Mouse (Mus musculus): Measurements from ENCODE around the gene Ppp2r3c.
"Not testable (repeated sequence)": the region's sequence is repeated elsewhere in the genome, so short reads cannot be mapped to it uniquely, and the experiment has no call there.

Gene Ppp2r3c

GRCm38 (mm10) chr12:55302485-55303441 lies at the start of gene Ppp2r3c:
Ppp2r3c (minus strand) TSS chr12:55302998.
- peak; percentile 88 for DNase-seq (ENCODE audit: low spot score)

DNA sequence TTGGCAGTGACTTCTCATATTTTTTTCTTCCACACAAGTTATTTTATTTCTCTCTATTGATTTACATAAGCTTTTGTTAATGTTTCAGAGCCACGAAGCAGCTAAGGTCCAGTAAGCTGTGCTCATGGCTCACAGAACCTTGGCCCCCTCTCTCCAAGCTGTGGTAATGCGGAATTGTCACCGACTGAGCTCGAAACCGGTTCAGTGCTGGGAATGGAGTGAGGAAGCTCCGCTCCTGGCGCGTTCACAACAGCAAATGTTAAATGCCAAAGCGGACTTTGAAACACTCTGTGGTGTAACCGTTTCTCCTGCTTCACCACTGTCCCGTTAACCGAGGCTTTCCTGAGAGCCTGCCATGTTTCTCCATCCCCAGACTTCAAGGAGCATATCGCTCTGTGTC lies 41.8 kb upstream of the Ppp2r3c start:
- DNase-seq (ENCODE audit: low spot score), result no peak

DNA sequence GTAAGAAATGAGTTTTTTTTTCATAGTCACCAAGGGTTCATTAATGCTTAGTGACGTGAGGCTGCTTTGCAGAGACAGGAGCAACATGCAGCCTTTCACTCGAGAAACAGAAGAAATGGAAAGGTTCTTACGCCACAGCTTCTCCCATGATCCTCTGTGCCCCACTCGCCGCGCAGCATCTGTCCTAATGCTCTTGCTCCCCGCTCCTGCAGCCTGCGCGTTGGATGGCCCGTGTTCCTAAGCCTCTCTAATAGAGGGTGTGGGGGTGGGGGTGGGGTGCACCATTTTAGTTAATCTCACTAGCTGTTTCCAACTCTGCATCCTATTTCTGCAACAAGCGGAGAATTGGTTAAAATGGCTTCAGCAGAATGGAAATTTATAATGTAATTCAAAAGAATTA lies 41.2 kb upstream of the Ppp2r3c start:
- DNase-seq (ENCODE audit: low spot score), result no peak

DNA sequence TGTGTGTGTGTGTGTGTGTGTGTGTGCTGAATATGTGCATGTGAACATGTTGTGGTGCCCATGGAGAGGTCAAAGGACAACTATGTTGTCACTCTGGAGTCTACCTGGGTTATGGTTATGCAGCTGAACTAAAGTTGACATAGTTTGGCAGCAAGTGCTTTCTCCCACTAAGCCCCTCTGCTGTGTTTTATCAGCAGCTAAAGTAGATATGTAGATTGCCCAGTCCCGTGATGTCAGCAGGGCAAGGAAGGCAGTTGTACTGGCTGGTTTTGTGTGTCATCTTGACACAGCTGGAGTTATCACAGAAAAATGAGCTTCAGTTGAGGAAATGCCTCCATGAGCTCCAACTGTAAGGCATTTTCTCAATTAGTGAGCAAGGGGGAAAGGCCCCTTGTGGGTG lies 40.2 kb upstream of the Ppp2r3c start:
- DNase-seq (ENCODE audit: low spot score), result not testable (repeated sequence)

GRCm38 (mm10) chr12:55338490-55338889 lies 35.7 kb upstream of the Ppp2r3c start:
- not testable (repeated sequence) for DNase-seq (ENCODE audit: low spot score)

- no peak for DNase-seq (ENCODE audit: low spot score)
Observed at GRCm38 (mm10) chr12:55333662-55334061, 30.9 kb upstream of the Ppp2r3c start.

GRCm38 (mm10) chr12:55329351-55329750 lies 26.6 kb upstream of the Ppp2r3c start:
- DNase-seq (ENCODE audit: low spot score), result no peak

DNA sequence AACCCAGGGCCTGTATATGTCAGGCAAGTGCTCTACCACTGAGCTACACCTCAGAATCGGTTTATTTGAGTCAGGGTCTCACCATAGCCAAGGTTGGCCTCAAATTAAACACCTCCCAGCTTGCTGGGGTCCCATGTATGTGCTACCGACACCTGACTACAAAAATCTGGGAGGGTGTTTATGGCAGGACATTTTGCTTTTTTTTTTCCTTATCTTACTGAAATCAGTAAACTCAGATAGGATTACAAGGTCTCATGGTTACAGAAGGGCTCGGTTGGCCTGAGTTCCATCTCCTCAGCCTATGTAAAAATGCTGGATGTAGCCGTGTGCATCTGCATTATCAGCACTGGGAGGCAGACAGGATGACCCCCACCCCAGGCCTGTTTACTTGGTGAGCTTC lies 26.0 kb upstream of the Ppp2r3c start:
- DNase-seq (ENCODE audit: low spot score), result no peak

- no peak for DNase-seq (ENCODE audit: low spot score)
Observed at GRCm38 (mm10) chr12:55325702-55326101, 22.9 kb upstream of the Ppp2r3c start.

GRCm38 (mm10) chr12:55321642-55322291 lies 19.0 kb upstream of the Ppp2r3c start:
- DNase-seq (ENCODE audit: low spot score), result no peak

DNA sequence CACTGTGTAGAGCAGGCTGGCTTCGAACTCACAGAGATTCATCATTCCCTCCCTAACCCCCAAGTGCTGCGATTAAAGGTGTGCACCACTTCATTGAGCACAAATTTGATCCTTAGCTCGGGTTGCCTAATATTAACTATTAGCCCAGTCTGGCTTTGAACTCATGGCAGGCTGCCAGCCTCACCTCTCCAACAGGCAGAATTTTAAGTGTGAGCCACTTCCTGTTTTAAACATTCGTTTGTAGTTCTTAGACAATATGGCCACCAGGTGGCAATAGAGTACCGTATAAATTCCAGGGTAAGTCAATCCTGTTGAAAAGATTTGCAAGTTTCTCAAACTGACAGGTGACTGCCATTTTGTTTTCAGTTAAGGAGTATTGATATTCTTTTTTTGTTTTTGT lies 12.4 kb upstream of the Ppp2r3c start:
- peak; percentile 20 for DNase-seq (ENCODE audit: low spot score)

DNA sequence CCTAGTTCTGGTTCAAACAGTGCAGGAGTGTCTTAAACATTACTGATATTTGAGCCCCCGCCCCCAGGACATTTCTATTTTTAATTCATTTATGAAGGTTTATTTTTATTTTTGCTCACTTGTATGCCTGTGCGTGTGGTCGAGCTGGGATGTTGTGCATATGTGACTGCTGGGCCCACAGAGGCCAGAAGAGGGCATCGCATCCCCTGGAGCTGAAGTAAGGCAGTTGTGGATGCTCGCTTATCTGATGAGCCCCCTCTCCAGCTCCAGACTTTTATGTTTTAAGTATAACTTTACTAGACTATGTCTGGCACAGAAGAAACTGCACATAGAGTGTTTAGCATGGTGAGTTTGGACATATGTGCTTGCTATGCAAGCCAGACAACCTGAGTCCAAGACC lies 11.1 kb upstream of the Ppp2r3c start:
- DNase-seq (ENCODE audit: low spot score), result no peak

DNA sequence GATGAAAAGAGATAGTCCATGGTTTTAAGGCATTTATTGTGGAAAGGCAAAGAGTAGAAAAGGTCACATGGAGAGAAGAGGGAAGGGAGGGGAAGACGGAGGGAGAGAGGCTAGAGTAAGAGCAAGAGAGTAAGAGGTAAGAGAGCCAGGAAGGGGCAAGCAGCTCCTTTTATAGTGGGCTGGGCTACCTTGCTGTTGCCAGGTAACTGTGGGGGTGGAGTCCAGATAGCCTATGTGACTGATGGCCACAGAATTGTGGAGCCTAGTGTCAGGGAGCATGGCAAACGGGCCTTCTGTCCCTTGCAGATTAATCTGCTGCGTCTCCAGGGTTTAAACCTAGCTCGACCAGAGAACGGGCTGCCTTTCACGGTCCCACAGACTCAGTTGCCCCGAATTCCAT lies 9.0 kb upstream of the Ppp2r3c start:
- no peak for DNase-seq (ENCODE audit: low spot score)

DNA sequence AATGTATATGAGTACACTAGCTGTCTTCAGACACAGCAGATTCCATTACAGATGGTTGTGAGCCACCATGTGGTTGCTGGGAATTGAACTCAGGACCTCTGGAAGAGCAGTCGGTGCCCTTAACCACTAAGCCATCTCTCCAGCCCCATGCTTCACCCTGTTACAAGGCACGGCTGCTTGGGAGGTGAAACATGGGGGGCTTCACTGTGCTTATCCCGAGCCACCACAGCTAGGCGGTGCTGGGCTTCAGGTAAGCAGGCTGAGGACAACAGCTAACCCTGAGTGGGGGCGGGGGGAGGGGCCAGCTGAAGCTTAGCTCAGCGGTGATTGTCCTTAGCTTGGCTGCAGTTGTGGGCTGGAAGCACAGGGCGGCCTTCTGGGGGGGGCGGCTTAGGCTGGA lies 6.7 kb upstream of the Ppp2r3c start:
- DNase-seq (ENCODE audit: low spot score), result no peak

DNA sequence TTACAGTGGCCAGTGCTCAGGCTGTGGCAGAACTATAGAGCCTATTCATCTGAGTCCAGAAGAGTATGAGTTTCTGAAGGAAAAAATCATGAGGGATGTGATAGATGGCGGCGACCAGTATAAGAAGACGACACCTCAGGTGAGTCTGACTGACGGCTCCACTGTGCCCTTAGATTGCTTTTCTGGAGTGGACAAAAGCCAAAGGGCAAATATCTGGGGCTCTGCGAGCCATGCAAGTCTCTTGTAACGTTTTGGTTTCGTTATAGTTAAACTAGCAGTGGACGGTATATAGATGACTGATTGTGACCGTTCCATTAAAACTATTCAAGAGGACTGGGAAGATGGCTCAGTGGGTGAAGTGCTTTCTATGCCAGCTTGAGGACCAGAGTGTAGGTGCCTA lies 5.9 kb upstream of the Ppp2r3c start:
- DNase-seq (ENCODE audit: low spot score), result no peak

DNA sequence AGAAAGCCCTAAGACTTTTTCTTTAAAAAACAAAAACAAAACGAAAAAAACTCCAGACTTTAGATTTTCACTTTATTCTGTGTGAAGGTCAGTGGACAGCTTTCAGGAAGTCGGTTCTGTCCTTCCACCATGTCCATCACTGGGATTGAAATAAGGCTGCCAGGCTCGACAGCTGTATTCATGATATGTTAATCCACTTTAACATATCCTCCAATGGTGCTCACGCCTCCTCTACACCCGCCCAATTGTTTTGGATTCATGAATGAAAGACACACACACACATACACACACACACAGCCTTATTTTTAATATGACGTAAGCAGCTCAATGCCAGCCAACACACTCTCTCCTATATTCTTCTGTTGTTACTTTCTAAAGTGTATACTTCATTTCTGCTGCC lies 4.8 kb upstream of the Ppp2r3c start:
- DNase-seq (ENCODE audit: low spot score), result no peak

- no peak for DNase-seq (ENCODE audit: low spot score)
Observed at GRCm38 (mm10) chr12:55306371-55306770, 3.6 kb upstream of the Ppp2r3c start.

DNA sequence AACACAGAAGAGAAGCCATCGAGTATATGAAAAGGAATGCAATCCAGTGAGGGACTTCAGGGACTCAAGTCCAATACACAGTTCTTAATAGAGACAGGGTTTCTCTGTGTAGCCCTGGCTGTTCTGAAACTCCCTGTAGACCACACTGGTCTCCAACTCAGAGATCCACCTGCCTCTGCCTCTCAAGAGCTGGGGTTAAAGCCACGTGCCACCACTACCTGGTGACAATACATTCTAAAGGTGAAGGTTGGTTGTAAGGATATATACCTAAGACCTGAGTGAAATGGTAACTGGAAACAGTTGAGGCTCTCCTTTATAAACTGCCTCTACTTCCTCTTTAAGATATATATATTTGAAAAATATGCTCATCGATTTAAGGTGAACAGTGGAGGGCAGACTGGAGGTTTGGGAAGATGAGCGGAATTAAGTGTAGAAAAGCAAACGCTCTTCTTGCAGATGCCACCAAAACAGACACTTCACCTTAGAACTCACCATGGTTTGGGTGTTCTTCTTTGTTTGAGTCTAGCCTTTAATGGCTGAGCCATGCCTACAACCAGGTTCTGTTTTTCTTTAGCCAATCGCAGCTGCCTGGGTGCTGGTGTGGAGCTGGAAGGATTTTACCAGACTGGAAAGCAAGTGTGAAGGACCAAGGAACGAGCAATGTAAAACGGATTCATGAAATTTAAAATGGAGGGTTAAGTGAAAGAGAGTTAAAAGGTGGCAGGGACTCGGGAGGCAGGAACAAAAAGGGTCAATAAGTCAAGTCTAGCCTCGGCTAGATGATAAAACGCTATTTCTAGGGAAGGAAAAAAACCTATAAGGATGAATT lies 1.1 kb downstream of the Ppp2r3c start:
- no peak for DNase-seq (ENCODE audit: low spot score)

DNA sequence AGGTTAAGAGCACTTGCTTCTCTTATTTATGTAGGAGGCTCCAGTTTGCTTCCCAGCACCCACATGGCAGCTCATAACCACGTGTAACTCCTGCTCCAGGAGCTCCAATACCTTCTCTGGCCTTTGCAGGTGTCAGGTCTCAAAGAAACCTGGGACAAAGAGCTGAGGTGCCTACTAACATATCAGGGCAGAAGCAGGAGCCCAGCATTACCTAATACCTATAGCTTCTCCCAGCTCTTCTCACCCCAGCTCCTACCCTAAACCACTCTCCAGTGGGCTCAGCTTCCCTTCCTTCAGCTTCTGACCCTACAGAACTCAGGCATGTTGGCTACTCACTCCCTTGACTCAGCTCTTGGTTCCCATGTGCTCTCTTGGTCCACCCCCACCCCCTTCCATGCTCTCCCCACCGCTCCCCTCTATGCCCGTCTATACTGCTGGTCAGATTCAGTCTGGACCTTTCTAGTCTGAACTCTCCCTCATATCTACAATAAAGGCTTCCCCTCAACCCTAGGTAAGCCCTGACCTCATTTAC lies 1.9 kb downstream of the Ppp2r3c start:
- no peak for DNase-seq (ENCODE audit: low spot score)

DNA sequence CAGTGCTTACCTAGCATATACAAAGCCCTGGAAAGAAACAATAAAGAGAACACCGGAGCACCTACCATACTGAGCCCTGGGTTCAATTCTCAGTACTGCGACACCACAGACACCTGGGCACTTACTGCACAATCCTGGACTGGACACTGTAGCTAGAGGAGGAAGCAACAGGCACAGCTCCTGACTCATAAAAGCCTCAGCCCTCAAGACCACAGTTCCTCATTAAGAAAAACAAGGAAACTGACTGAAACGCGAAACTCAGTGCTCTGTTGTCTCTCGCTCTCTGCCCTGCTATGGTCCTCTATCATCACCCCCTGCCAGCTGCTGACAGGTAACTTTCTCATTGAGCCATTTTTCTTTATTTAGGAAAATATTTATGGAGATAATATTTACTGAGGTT lies 3.5 kb downstream of the Ppp2r3c start, which contains the start of gene 1110008L16Rik:
TSS of gene 1110008L16Rik (plus strand) at position 242 of the 400 bp plus-strand sequence.
- no peak for DNase-seq (ENCODE audit: low spot score)

DNA sequence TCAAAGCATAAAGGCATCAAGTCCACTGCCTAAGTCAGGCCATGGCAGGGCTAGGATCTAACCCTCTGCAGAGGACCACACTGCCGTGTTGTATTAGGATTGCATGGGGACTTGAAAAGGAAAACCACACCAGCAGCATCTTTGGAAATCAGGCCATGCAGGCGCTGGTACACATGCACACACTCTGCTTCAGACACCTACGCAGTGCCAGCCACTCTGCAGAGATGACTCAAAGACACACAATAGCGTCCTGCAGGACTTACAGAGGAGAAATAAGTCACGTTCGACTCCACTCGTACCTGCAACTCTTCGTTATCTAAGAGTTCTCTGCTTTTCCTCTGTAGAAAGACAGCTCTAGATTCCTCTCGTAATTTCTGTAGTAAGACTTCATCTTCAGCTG lies 4.7 kb downstream of the Ppp2r3c start:
- no peak for DNase-seq (ENCODE audit: low spot score)

DNA sequence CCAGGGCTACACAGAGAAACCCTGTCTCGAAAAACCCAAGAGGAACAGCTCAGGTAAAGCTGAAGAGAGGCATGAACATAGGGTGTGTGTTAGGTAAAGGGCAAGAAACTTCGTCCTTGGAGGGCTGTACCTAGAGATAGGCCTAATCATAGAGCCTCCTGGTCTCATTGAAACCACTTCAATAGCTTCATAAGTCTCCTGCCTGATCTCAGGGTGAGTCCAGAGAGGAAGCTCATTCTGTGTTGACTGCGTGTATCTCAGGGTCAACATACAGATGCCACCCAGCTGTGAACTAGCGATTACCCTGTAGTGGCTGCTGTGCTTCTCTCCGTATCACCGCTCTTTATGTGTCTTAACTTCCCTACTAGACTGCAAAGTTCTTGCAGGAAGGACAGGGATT lies 25.2 kb downstream of the Ppp2r3c start:
- not testable (repeated sequence) for DNase-seq (ENCODE audit: low spot score)

All from ovary, adult 18-20 months (tissue).